Mouse (Mus musculus) cerebellum, postnatal 25 days (tissue): ENCODE results near the gene Wbp2nl.

Experiments
- DNase-seq, 2 experiments: peaks; one replicate each; pipeline ENCODE4 v3.0.0; 2021; ENCODE audit warnings: mixed read lengths in 2 of 2

Wbp2nl gene

DNA sequence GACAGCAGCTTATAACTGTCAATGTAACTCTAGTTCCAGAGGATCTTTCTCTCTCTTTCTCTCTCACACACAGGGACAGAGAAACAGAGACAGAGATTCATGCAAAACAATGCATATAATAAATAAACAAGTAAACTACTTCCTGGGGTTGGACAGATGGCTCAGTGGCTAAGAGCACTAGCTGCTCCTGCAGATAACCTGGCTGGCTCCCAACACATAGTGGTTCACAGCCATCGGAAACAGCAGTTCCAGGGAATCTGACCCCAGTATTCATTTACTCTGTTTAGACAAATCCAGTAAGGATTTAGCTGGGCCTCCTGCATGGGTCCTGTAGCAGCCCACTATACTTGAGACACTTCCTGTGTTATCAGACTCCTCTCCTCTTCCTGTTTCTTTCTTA lies 20.9 kb downstream of the Wbp2nl start:
- peak in 1 of 2 experiments; percentile 48 for DNase-seq

DNA sequence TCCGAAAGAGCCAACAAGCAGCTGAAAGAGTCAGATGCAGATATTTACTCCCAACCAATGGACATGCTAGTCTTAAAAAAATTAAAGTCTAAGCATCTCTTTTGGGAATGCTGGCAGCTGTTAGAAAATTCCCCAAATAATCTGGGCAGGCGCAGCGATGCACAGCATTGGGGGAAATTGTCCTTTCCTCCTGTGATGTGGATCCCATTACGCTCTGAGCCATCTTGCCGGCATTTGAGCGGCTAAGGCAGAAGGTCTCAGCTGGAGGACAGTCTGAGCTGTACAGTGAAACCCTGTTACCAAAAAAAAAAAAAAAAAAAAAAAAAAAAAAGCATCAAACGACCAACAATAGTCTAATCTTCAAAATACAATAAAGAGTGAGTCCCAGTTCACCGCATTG lies 23.4 kb downstream of the Wbp2nl start:
- no peak for DNase-seq

DNA sequence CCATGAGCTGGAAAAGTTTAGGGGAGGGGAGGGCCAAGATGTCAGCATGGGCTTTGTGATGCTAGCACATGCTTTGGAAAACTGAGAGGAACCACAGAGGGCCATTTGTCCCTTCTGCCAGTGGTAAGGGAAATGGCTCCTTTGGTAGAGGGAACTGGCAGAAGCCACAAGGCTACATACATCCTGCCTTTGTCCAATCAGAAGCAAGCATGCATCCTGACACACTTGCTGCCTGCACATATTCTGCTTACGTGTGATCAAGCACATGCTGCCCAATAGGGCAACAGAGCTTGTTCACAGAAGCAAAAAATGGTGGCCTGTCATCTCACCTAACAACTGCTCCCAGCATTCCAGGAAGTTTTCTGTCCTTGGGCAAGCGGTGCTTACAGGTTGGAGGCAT lies 26.6 kb downstream of the Wbp2nl start:
- DNase-seq: no peak

DNA sequence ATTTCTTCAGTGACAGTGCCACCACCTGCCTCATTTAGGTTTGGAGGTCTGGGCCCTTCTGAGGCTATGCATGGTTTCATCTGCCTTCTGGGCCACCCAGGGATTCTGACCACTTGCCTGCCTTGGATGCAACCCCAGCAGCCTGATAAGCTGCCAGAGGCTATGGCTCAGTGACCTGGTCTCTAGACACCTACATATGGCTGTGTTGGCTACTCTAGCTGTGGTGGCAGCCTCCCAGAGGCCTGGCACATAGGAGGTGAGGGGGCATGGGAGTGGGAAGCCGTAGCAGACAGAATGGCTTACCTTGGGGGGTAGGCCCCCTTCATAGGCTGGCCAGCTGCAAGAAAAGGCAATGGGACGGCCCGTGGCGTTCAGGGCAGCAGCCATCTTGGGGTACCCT lies 36.4 kb downstream of the Wbp2nl start:
- DNase-seq: peak; percentile 54 to 69

DNA sequence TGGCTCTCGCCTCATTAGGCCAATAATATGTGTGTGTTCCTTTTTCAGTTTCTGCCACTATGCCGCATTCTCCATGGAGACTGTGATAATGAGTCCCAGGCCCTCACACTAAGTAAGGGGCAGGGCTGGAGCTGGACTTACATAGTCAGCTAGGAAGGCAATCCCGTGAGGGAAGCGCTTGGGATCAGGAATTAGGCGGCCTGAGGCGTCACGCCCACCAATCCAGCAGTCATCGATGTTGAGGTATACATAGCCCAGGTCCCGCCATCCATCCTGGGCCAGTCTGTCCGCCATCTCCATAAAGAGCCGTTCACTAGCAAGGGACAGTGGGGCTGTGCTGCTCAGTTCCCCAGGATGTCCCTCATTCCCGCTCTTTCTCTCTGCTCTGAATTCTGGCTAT lies 37.9 kb downstream of the Wbp2nl start:
- no peak for DNase-seq

DNA sequence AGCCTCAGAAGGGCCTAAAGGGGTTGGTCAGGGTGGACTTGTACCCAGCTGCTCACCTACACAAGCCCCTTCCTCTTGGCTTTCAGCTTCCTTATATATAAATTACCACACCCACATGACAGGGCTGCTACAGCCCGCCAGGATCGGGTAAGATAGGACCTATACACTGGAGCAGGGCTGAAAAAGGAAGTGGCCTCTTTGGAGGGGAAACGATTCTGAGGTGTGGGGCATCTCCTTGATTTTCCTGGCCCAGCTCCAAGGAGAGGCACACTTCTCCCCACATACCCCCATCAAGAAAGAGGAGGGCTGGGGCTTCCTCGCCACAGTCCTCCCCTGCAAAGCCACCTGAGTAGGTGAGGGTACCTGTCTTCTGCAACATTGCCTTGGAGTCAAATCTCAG lies 39.1 kb downstream of the Wbp2nl start:
- no peak for DNase-seq

DNA sequence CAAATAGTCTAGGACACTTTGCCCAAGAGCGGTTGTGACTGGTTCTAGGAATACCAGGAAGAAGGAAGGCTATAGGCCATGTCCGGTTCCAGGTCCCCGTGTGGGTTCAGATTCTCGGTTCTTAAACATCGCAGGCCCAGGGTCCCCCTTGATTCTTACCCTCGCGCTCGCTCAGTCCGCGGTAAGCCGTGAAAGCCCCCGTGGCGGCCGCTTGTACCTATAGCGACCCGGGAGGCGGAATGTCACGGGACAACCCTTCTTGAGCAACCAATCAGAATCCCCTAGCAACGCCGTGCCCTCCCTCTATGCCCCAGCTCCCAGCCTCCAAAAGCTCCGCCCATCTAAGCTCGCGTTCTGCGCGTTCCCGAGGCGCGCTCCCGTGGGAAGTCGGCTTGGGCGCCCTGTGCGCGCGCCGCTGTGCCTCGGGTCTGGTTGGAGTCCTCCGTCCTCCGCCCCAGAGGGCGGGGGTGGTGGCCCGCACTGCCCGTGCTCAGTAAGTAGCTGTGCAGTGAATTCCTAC lies 39.9 kb downstream of the Wbp2nl start, which contains the start of the genes Naga, Pheta2 and Smdt1:
Naga (minus strand) TSS at position 333 of the 520 bp plus-strand sequence.
Pheta2 (plus strand) TSS at position 350 of the 520 bp plus-strand sequence.
Smdt1 (plus strand) TSS at position 367 of the 520 bp plus-strand sequence.
- DNase-seq: peak; percentile 97 to 98

DNA sequence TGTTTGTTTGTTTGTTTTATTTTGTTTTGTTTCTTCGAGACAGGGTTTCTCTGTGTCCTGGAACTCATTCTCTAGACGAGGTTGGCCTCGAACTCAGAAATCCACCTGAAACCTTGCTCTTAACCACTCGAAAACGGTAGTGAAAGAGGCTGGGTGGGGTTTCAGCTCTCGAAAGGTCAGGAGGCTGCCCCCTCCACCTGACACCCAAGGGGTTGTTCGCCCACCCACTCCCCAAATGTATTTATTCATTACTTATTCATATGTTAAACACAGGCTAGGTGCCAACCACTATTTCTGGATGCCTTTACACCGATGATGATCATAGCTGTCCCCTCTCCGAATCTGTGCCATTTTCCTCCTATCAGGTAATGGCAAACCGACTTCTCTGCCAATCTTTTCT lies 40.4 kb downstream of the Wbp2nl start:
- peak in 1 of 2 experiments; percentile 36 for DNase-seq

DNA sequence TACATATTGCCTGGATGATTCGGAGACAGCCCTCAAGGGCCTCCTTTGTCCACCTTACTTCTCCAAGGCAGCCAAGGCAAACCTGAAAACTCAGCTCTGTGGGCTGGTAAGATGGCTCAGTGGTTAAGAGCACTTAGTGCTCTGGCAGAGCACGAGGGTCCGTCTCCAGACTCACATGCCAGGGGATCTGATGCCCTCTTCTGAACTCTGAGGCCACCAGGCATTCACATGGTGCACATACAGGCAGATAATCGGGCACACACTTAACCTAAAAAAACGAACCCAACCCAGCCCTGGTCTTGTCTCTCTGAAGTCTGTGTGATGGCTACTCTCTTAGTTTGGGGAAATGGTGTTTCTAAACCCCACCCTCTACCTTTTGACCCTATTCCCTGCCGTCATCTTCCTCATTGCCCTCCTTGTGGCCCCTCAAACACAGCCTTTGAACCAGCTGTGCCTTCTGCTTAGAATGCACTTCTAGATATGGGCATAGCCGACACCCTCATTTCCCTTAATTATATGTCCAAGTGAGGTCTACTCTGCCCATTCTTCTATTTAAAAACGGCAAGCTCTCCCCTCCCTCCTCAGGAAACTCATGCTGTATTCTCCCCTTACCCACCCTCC lies 41.0 kb downstream of the Wbp2nl start:
- no peak for DNase-seq

DNA sequence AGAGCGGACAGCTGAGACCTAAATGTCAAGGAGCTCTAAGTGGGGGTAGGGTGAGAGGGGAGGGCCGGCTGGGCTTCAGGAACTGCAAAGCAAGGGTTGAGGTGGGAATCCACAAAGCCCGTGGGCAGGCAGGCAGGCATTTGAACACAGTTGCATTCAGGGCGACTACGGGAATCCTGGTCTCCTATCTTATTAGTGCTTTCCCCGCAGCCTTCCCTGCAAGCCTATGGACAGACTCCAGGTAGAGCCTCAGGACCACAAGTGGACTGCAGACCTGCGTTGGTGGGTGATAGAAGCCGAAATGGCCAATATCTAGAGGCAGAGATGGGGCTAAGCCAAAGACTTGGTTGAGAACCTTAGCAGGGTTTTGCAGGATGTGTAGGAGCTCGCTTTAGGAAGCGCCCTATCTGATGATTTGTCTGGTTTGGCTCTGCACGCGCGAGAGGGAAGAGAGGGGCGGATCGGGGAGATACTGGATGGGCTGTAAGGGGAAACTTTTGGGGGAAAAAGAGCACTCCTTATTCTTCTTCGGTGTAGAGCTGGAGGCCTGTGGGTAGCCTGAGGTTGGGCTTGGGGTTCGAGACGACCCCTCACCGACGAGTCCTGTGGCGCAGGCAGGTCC lies 41.8 kb downstream of the Wbp2nl start:
- no peak for DNase-seq

DNA sequence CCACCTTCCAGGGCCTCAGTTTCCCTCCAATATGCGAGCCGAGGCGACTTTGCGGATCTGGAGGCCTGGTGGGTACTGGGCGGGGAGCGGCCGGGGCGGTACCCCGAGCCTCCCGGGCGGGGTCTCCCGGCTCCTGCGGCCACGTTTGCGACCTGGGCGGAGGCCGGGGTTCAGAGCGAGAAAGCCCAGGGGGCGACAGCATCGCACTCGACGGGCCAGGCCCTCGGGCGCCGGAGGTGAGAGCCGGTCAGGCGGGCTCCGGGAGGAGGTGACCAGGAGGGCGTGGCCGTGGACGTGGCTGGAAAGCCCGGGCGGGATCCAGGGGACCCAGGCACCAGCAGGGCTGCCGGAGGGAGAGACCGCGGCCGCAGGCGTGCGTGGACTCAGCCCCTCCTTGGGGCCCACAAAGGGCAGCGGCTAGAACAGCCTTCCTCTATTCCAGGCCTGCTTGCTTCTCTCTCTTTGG lies 42.3 kb downstream of the Wbp2nl start:
- DNase-seq: no peak

DNA sequence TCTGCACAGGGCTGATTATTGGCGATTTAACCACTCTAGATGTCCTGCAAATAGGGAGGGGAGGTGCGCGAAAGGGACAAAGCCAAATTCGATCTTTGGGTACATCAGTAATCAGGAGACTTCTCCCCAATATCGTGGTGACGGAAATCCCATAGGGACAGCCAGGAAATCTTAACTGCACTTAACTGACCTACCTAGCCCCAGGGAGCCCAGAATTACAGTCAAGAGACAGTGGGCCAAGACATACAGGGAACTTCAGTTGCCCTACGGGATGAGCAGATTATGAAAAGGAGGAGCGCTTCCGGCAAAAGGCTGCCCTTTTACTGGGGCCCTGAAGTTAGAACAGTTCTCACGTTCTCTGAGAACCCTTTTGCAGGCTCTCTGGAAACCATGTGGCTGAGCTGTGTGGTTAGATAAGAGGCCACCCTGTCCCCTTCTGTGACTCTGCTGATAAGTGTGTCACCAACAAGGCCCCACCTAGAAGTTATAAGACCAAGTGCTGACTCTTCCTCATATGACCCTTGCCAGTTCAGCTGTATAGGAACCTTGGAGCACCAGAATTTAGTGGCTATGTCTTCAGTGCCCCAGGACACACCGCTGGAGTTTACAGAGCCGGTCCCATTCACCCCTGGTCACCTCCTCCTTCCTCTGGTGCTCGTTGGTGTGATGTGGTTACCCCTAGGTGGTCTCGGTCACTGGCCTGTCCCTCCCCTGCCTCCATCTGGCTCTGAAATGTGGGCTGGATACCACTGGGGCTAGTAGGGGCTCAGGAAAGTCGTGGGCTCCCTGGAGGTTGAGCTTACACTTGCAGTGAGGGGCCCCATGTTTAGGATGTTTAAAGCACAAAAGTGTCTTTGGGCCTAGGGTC lies 43.2 kb downstream of the Wbp2nl start:
- no peak for DNase-seq

DNA sequence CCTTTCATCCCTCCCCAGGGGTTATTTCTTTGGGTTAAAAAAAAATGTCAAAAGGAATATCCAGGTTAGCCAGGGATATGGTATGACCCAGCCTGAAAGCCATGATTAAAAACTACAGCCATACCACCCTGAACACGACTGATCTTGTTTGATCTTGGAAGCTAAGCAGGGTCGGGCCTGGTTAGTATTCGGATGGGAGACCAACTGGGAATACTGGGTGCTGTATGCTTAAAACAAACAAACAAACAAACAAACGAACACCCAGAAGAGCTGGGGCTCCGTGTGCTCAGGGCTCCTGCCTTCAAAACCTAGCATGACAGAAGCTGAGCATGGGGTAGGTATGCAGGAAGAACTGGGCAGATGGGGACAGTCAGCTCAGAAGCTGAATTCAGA lies 43.8 kb downstream of the Wbp2nl start:
- no peak for DNase-seq

DNA sequence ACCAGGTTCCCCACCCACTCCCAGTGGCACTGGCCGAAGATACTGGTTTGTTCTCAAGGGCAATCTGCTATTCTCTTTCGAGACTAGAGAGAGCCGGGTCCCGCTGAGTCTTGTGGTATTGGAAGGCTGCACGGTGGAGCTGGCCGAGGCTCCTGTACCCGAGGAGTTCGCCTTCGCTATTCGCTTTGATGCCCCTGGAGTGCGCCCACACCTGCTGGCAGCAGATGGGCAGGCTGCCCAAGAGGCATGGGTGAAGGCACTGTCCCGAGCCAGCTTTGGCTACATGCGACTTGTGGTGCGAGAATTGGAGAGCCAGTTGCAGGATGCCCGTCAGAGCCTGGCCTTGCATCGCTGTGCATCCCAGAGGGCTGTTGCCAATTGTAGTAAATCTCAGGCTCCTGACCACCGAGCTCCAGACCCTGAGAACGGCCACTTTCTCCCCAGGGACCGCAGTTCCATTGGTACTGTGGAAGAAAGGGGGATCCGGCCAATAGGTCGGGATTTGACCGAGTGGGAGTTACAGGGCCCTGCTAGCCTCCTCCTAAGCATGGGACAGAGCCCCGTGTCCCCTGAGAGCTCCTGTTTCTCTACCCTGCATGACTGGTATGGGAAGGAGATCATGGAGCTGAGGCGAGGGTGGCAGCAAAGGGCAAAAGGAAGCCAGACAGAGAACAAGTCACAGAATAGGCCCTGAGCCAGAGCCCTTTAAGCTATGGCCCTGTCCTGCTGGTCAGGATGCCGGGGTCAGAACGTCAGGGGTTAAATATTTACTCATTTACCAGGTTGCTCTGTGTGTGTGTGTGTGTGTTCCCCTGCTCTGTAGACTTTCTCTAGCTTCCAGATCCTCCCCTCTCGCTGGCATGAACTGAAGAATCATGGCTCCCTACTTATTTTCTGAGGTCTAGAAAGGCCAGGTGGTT lies 44.9 kb downstream of the Wbp2nl start:
- DNase-seq: peak in 1 of 2 experiments; percentile 38

DNA sequence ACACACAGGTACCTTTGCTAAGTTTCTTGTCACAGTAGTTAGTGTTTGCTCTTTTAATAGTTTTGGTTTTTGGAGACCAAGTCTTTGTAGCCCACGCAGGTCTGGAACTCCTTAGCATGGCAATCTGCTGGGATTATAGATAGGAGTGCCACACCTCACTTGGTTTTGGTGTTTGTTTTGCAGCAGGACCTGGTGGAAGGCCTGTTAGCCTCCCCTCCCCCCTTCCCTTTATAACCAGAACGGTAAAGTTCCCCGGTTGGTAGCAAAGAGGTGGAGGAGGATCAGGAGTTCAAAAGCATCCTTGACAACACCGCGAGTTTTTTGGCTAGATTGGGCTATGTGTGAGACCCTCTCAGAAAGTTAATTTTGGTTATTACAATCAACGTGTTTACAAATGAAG lies 46.2 kb downstream of the Wbp2nl start:
- DNase-seq: no peak

DNA sequence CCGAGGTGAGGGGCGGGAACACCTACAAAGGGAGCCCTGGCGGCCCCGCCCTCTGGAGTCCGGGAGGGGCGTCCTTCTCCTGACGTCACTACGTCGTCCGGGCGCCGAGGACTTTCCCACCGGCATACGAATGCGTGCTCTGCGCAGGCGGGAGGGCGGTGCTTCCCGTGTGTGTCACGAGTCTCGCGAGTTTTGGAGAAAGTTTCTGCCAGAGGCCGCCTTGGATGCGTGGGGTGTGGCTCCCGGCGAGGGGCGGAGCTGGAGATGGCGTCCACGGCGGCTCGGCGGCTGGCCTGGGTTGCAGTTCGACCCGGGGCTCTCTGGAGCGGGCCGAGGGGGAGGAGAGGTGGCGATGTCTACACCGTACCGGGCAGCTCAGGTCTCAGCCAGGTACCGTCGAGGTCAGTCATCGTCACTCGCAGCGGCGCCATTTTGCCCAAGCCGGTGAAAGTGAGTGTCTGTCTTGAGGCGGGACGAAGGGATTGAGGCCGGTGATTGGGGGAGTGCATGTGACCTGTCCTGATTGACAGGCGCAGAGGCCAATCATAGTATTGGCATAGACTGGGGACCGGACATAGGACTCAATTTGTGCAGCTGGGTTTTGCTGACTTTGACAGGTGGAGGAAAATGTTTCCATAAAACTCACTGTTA lies 47.2 kb downstream of the Wbp2nl start:
- peak; percentile 98 for DNase-seq

DNA sequence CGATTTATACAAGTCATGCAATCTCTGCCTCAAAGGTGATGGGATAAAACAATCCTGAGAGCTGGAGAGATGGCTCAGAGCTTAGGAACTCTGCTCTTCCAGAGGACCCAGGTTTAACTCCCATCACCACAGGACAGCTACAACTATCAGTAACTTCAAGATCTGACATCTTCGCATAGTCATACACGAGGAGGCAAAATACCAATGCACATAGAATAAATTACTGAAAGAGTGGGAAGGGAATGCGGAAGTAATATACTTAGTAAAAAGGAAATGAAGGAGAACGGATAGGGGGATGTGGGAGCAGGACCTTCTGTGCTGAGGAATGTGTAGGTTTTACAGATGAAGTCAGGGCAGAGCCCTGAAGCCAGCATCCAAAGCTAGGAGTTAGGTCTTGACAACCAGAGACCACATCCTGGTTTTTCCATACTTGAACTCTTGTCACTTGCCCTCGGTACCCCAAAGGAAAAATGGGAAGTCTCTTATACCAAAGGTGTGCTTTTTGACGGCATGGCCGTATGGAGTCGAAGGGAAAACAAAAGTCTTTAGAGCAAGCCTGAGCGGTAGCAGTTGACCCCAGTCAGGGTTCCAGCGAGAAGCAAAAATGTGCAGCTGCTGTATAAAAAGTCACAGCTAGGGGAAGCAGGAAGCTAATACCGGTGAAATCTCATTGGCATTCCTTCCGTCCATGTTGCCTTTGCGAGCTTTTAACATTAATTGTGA lies 48.0 kb downstream of the Wbp2nl start:
- no peak for DNase-seq

DNA sequence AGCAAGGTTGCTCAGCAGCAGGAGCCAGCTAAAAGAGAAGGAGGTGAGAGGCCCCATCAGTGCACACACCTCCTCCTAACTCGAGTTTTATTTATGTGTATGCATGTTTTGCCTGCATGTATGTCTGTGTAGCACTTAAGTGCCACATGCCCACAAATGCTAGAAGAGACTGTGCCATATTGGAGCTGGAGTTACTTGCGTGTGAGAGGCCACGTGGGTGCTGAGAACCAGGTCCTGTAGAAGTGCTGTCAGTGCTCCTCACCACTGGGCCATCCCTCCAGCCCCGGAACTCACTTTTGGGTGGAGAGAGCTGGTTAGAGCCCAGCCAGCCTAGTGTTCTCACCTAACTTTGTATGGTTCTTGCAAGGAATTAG lies 48.5 kb downstream of the Wbp2nl start:
- DNase-seq: no peak

DNA sequence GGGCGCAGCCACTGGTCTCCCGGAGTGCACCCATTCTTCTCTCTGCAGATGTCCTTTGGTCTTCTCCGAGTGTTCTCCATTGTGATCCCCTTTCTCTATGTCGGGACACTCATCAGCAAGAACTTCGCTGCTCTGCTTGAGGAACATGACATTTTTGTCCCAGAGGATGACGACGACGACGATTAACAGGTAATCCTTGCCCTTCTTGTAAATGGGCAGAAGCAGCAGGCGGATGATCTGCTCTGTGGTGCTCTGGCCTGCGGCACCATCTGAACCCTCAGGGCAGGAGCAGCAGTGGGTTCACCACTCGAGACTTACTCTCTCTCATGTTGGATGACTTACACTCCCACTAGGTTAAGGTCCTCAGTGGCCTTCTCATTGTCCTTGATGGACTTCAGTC lies 49.1 kb downstream of the Wbp2nl start:
- no peak for DNase-seq

DNA sequence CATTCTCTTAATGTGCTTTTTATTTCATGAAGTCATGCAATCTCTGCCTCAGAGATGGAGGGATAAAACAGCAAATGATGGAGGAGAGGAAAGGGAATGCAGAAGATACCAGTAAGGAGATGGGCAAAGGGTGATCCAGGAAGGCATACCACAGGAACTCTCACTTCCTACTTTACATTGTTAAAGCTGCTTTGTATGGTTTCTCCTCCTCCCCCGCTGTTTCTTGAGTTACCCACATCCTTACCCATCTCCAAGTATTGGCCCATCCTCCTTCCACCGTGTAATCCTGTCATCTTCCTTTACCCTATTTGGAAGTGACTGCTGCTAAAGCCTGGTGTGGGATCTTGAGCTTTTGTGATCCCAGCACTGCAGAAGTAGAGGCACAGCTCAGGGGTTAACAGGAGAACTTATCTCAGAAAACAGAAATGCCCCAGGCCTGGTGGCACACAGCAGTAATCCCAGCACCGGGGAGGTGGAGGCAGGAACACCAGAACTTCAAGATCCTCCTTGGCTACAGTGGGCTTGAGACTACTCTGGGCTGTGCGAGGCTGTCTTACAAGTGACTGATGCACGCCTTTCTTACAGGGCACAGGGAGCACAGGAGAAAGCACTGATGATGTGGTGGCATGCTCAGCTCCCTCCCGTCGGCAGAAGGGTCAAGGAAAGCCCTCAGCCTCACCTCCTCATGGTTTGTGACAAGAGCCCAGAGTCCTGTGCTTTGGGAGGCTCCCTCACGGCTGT lies 49.7 kb downstream of the Wbp2nl start:
- no peak for DNase-seq
